Mouse (Mus musculus) ES-Bruce4 (cell line): Measurements from ENCODE around the gene Fam149b. TPM values are rescaled to one million over a fixed set of nuclear protein-coding genes. Genes with fewer than 3 reads are reported as not detected.
A peak's percentile ranks its signal among the peaks of the same experiment; 100 is the strongest.

Source experiments
- H3K27ac ChIP-seq: 2 replicates; pipeline ENCODE4 v1.5.1; 2012; ENCODE audit warnings: low read length, inconsistent platforms; ENCODE audit not compliant: insufficient read depth
- H3K27me3 ChIP-seq: 2 replicates; pipeline ENCODE4 v1.6.1; 2012; ENCODE audit warnings: mild to moderate bottlenecking, low read length, inconsistent platforms; ENCODE audit not compliant: control insufficient read depth, poor library complexity, insufficient read depth, severe bottlenecking
- H3K36me3 ChIP-seq: 2 replicates; pipeline ENCODE4 v1.6.1; 2012; ENCODE audit warnings: inconsistent platforms, mild to moderate bottlenecking, low read length, moderate library complexity; ENCODE audit not compliant: control insufficient read depth, poor library complexity, insufficient read depth, severe bottlenecking
- H3K4me1 ChIP-seq: one replicate; pipeline ENCODE4 v1.8.1; 2011; ENCODE audit warnings: low read length; ENCODE audit not compliant: control insufficient read depth, insufficient read depth
- H3K4me3 ChIP-seq: 2 replicates; pipeline ENCODE4 v1.5.1; 2011; ENCODE audit warnings: low read depth, mild to moderate bottlenecking, low read length
- H3K9ac ChIP-seq: 2 replicates; pipeline ENCODE4 v1.6.1; 2012; ENCODE audit warnings: low read depth, mild to moderate bottlenecking, inconsistent platforms; ENCODE audit not compliant: poor library complexity, severe bottlenecking
- H3K9me3 ChIP-seq: replicated peaks from 2 replicates; pipeline ENCODE4 v1.6.1; 2012; ENCODE audit warnings: mild to moderate bottlenecking, low read length, inconsistent platforms; ENCODE audit not compliant: control insufficient read depth, poor library complexity, insufficient read depth, severe bottlenecking
- CTCF ChIP-seq: IDR thresholded peaks from one replicate; pipeline ENCODE4 v1.8.1; 2011; ENCODE audit warnings: low read depth, low read length
- EP300 ChIP-seq: IDR thresholded peaks from 2 replicates; pipeline ENCODE4 v1.6.1; 2011; ENCODE audit warnings: low read depth, low read length; ENCODE audit not compliant: insufficient read depth
- POLR2A ChIP-seq: IDR thresholded peaks from one replicate; pipeline ENCODE4 v1.8.1; 2011; ENCODE audit warnings: low read length; ENCODE audit not compliant: insufficient read depth
- polyA plus RNA-seq: library from polyadenylated mRNA; stranded (reverse); fragments of >200 nt; gene quantifications from 2 replicates; pipeline ENCODE4 v1.2.4, GENCODE M21; 2011; ENCODE audit warnings: low read depth; ENCODE audit not compliant: missing spikeins, insufficient read depth, insufficient read length

The Fam149b gene
- polyA plus RNA-seq, 1 experiment = 44.9 TPM

- Histone ChIP-seq H3K36me3 (no peaks in the 10 kb centered on the region), H3K9ac (no peak overlapping the region), H3K4me1 (peaks cover 2% of the 10 kb centered on the region), H3K27ac (no peak overlapping the region), H3K9me3 (no peaks in the 10 kb centered on the region), H3K27me3 (no peaks in the 10 kb centered on the region), H3K4me3 (no peak overlapping the region)
- TF ChIP-seq CTCF (no peak), EP300 (no peak), POLR2A (no peak)
These were observed 49.3 kb downstream of the Fam149b start for GRCm38 (mm10) chr14:20397220-20397619.

GRCm38 (mm10) chr14:20398864-20399263 is 50.9 kb downstream of the Fam149b start:
- Histone ChIP-seq H3K4me1 (peaks cover 2% of the 10 kb centered on the region), H3K36me3 (no peaks in the 10 kb centered on the region), H3K9me3 (no peaks in the 10 kb centered on the region), H3K27ac (no peak overlapping the region), H3K9ac (no peak overlapping the region), H3K4me3 (no peak overlapping the region), H3K27me3 (no peaks in the 10 kb centered on the region)
- no peak for TF ChIP-seq EP300
- TF ChIP-seq CTCF = peak; percentile 59

GRCm38 (mm10) chr14:20400071-20400470 is 52.1 kb downstream of the Fam149b start:
- Histone ChIP-seq H3K4me1 (peaks cover 2% of the 10 kb centered on the region), H3K4me3 (no peak overlapping the region), H3K36me3 (no peaks in the 10 kb centered on the region), H3K9me3 (no peaks in the 10 kb centered on the region), H3K27ac (no peak overlapping the region), H3K27me3 (no peaks in the 10 kb centered on the region), H3K9ac (no peak overlapping the region)
- TF ChIP-seq POLR2A (no peak), CTCF (peak; percentile 79)

GRCm38 (mm10) chr14:20422257-20422656 is 74.3 kb downstream of the Fam149b start:
- Histone ChIP-seq H3K27ac (no peak overlapping the region), H3K4me3 (no peak overlapping the region), H3K36me3 (no peaks in the 10 kb centered on the region), H3K4me1 (no peaks in the 10 kb centered on the region), H3K27me3 (no peaks in the 10 kb centered on the region), H3K9ac (no peak overlapping the region), H3K9me3 (no peaks in the 10 kb centered on the region)
- no peak for TF ChIP-seq EP300
- TF ChIP-seq CTCF = no peak
- no peak for TF ChIP-seq POLR2A

- Histone ChIP-seq H3K9ac (no peak overlapping the region), H3K27me3 (no peaks in the 10 kb centered on the region), H3K4me3 (no peak overlapping the region), H3K27ac (no peak overlapping the region), H3K9me3 (no peaks in the 10 kb centered on the region), H3K4me1 (no peaks in the 10 kb centered on the region), H3K36me3 (no peaks in the 10 kb centered on the region)
- TF ChIP-seq CTCF (no peak), EP300 (no peak), POLR2A (no peak)
These were observed 75.1 kb downstream of the Fam149b start for GRCm38 (mm10) chr14:20423046-20423445.

- Histone ChIP-seq H3K4me3 (no peak overlapping the region), H3K9me3 (no peaks in the 10 kb centered on the region), H3K27ac (no peak overlapping the region), H3K9ac (no peak overlapping the region), H3K27me3 (no peaks in the 10 kb centered on the region), H3K36me3 (no peaks in the 10 kb centered on the region), H3K4me1 (no peaks in the 10 kb centered on the region)
- peak; percentile 0 for TF ChIP-seq CTCF
- no peak for TF ChIP-seq EP300
These were observed 80.6 kb downstream of the Fam149b start for GRCm38 (mm10) chr14:20428593-20428992.
